Mouse (Mus musculus) splenic B cell, adult 2 months (primary cell): ENCODE data around the gene Cyb5b.

Experiments
- DNase-seq: peaks from one replicate; pipeline ENCODE4 v3.0.0-alpha.2; 2011; ENCODE audit warnings: low read depth, low spot score
- H3K27me3 ChIP-seq: 2 replicates; pipeline ENCODE4 v1.6.1; 2012; ENCODE audit warnings: mild to moderate bottlenecking, low read length, moderate library complexity, mixed read lengths; ENCODE audit not compliant: control insufficient read depth, poor library complexity, insufficient read depth, severe bottlenecking
- H3K36me3 ChIP-seq: 2 replicates; pipeline ENCODE4 v1.6.1; 2012; ENCODE audit warnings: mild to moderate bottlenecking, low read length, moderate library complexity, mixed read lengths; ENCODE audit not compliant: control insufficient read depth, poor library complexity, insufficient read depth, severe bottlenecking

Cyb5b gene

DNA sequence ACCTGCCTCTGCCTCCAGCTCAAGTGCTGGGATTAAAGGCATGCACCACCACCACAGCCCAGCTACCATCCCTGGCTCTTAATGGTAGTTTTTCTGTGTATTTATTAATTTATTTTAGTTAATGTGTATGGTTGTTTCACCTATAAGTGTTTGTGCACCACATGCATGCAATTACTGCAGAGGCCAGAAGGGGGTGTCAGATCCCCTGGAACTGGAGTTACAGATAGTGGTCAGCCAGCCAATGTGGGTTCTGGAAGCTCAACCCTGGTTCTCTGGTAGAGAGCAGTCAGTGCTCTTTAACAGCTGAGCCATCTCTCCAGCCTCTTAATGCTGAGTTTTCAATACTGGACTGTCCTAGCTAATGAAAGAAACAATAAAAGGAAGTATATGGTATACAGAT, 29.6 kb upstream of the Cyb5b start:
- no peak for DNase-seq
- H3K36me3 ChIP-seq = no peaks in the 10 kb centered on the region
- H3K27me3 ChIP-seq = no peaks in the 10 kb centered on the region

GRCm38 (mm10) chr8:107121681-107122291, 28.7 kb upstream of the Cyb5b start:
- no peaks in the 10 kb centered on the region for H3K27me3 ChIP-seq
- no peak for DNase-seq

DNA sequence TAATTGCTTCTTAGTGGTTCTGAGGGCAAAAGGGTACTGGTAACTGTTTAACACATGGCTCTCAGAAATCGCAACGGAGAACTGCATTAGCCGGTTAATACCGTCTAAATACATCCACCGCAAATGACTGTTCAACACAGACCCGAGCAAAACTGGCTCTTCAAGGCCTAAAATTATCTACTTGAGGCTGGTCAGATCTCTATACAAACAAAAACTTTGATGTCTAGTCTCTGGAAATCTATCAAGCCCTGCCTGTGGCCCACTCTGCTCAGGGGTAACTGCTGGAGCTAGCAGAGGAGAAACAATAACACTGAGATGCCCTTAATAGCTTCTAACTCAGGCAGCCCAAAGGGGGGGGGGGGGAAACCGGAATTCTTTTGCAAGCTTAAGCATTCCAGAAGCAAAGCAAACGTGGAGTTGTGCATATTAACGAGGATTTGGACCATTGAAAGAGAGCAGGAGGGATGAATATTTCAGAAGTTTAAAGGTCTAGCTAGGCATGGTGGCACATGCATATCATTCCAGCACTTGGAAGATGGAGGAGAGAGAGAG, 27.3 kb upstream of the Cyb5b start:
- no peak for DNase-seq
- Histone ChIP-seq H3K27me3 (no peaks in the 10 kb centered on the region), H3K36me3 (no peaks in the 10 kb centered on the region)

More at GRCm38 (mm10) chr8:107121681-107122291, 28.7 kb upstream of the Cyb5b start:
- H3K36me3 ChIP-seq = no peaks in the 10 kb centered on the region

GRCm38 (mm10) chr8:107124343-107124742, 26.1 kb upstream of the Cyb5b start:
- no peak for DNase-seq
- no peaks in the 10 kb centered on the region for H3K36me3 ChIP-seq
- H3K27me3 ChIP-seq = no peaks in the 10 kb centered on the region

DNA sequence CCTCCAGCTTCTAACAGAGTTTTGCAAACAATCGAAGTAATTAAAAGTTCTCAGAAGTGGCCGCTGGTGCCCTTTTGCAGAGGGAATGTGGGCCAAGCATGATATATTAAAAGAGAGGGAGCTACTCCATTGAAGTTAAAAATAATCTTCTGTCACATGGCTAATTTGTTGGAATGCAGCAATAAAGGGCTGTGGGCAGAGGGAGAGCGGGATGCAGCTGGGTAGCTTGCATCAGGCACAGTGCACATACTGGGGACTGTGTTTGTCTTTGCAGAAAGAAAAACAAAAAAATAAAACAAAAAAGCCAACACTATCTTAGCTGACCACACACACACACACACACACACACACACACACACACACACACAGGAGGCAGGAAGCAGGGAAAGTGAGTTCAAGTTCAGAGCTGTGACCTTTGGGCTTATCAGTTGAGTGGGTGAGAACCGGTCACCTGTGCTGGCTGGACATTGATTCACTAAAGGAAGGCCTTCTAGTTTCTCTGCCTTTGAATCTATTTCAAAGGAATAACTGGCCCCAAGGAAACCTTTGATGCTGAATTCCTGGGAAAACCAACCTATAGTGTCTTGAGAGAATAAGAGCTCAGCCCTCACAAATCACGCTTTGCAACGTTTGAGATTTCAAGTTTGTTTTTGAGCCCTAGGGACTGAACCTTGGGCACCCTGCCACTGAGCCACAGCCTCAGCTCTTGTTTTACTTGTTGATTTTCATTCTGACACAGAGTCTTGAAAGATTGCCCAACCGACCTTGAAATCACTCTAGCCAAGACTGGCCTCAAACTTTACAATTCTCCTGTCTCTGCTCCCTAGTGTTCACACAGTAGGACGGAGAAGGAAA, 21.0 kb upstream of the Cyb5b start:
- no peak for DNase-seq
- Histone ChIP-seq H3K36me3 (no peaks in the 10 kb centered on the region), H3K27me3 (no peaks in the 10 kb centered on the region)

DNA sequence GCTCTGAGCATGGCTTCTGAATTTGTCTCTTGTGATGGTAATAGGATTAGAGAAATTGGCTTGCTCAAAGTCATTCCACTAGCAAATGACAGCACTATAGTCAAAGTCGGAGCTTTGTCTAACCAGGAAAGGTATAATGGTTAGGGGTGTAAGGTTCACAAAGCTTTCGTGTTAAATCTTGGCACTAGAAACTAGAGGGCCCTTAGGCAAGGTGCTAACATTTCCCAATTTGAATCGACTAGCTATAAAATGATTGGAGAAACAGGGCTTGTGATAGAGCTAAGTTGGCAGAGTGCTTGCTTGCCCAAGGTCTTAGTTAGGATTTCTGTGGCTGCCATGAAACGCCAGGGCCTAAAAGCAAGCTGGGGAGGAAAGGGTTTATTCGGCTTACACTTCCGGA, 20.4 kb upstream of the Cyb5b start:
- H3K36me3 ChIP-seq = no peaks in the 10 kb centered on the region

DNA sequence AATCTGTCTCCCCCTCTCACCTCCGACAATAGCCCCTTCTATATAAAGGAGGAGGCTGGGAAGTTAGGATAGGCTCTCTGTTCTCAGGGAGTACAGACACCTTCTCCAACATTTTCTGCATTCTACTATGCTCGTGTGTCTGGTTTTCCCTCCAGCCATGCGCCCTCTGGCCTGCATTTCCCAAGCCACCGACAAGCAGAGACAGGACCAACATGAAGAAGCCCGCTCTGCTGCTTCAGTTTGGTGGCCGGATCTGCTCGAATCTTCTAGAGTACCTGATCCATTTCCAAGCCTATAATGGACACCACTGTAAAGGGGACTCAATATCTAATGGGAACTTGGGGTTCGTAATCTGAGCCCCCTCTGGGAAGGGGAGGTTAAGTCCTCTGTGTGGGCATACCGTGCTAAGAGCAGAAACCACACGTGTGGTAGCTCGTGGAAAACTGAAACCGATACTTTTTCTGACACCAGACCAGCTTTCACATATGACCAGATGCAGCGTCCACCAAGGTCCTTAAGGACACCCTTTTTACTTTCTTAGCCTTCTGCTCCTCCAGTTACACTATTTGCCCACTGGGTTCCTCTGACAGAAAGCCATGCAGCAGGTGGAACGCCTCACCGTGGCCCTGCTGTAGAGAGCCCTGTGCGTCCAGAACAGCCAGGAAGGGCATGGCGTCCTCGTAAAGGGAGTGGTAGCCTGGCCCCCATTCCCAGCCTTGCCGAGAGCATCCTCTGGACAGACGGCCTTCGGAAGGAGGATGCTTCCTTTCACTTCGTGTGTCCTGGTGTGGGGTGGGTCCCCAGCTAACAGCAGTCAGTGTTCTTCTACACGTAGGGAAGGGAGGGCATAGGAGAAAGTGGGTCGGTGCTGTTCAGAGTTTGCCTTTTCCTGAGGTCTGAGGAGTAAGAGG, 17.6 kb upstream of the Cyb5b start:
- no peak for DNase-seq

More for the DNA sequence above, 20.4 kb upstream of the Cyb5b start:
- no peaks in the 10 kb centered on the region for H3K27me3 ChIP-seq
- no peak for DNase-seq

GRCm38 (mm10) chr8:107133881-107134280, 16.6 kb upstream of the Cyb5b start:
- no peaks in the 10 kb centered on the region for H3K27me3 ChIP-seq
- no peak for DNase-seq
- H3K36me3 ChIP-seq = no peaks in the 10 kb centered on the region

More for the DNA sequence above, 17.6 kb upstream of the Cyb5b start:
- Histone ChIP-seq H3K36me3 (no peaks in the 10 kb centered on the region), H3K27me3 (no peaks in the 10 kb centered on the region)

GRCm38 (mm10) chr8:107136003-107136612, 14.3 kb upstream of the Cyb5b start:
- no peaks in the 10 kb centered on the region for H3K27me3 ChIP-seq
- no peaks in the 10 kb centered on the region for H3K36me3 ChIP-seq
- no peak for DNase-seq

DNA sequence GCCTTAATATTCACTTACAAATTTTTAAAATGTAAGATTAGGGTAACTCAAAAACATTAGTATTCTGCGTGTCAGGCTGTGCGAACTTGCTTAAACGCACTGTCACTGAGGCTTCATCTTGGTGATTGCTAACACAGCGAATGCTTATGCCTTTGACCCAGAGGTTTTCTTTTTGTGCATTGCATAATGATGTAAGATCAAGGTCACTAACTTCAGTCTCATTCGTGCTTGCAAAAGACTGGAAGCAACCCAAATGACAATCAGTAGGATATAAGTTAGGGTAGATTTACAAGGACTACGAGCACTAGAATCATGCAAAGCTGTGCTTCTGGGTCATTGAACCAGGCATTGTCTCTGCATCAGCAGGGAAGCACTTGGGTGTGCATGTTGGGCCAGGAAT, 12.8 kb upstream of the Cyb5b start:
- Histone ChIP-seq H3K27me3 (no peaks in the 10 kb centered on the region), H3K36me3 (no peaks in the 10 kb centered on the region)
- no peak for DNase-seq

DNA sequence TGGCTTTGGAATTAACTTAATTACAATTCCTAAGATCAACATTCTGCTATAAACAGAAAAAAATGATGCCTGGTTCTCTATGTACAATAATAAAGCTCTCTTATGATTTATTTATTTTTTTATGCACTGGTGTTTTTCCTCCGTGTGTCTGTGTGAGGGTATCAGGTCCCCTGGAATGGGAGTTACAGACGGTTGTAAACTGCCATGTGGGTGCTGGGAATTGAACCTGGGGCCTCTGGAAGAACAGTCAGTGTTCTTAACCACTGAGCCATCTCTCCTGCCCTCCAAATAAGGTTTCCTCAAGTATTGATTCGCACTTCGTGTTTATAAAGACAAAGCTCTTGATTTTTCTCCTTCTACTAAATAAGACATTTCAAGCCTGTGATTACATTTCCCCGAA, 12.1 kb upstream of the Cyb5b start:
- Histone ChIP-seq H3K27me3 (no peaks in the 10 kb centered on the region), H3K36me3 (no peaks in the 10 kb centered on the region)
- DNase-seq = no peak

GRCm38 (mm10) chr8:107139704-107140470, 10.6 kb upstream of the Cyb5b start:
- Histone ChIP-seq H3K36me3 (no peaks in the 10 kb centered on the region), H3K27me3 (no peaks in the 10 kb centered on the region)
- DNase-seq = no peak

DNA sequence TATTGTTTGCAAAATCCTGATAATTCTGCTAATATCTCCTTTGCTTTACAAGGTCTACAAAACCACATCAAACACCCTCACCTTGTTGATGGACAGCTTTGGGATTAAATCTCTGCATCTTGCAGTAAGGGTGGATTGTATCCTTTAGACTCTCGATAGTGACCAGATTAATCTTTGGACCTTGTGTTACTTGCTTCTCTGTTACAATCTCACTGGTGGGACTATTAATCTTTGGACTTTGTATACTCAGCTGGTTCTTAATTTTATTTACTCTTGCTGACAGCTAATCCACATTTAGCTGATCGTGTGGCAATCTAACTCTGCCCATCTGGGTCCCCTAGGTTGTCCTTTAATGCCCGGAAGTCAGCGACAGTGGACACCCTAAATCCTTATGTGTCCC, 7.9 kb upstream of the Cyb5b start:
- DNase-seq = no peak
- H3K36me3 ChIP-seq = no peaks in the 10 kb centered on the region
- H3K27me3 ChIP-seq = no peaks in the 10 kb centered on the region

GRCm38 (mm10) chr8:107143501-107143900, 6.9 kb upstream of the Cyb5b start:
- H3K36me3 ChIP-seq = no peaks in the 10 kb centered on the region
- H3K27me3 ChIP-seq = no peaks in the 10 kb centered on the region
- DNase-seq = no peak
